Mouse (Mus musculus) adrenal gland, postnatal 36 days (tissue): ENCODE results near the gene Nipbl. TPM values are rescaled to one million over a fixed set of nuclear protein-coding genes. Genes with fewer than 3 reads are reported as not detected.
A peak's percentile ranks its signal among the peaks of the same experiment; 100 is the strongest.

Experiments
- DNase-seq, 2 experiments: peaks; one replicate each; pipeline ENCODE4 v3.0.0; 2021; ENCODE audit warnings: mixed read lengths in 1 of 2
- total RNA-seq, 2 experiments: library from RNA; stranded (reverse); gene quantifications; 2 replicates each; pipeline ENCODE4 v1.2.3; 2021

Nipbl gene
- total RNA-seq, 2 experiments from 2014 or later, result 48.9 to 50.5 TPM

GRCm38 (mm10) chr15:8416500-8417138 is 27.6 kb downstream of the Nipbl start:
- no peak for DNase-seq

GRCm38 (mm10) chr15:8413356-8413755 is 30.9 kb downstream of the Nipbl start:
- no peak for DNase-seq

- DNase-seq, result no peak
Measured at GRCm38 (mm10) chr15:8411873-8412272, 32.4 kb downstream of the Nipbl start.

GRCm38 (mm10) chr15:8411168-8411837 is 33.0 kb downstream of the Nipbl start:
- DNase-seq, result no peak

DNA sequence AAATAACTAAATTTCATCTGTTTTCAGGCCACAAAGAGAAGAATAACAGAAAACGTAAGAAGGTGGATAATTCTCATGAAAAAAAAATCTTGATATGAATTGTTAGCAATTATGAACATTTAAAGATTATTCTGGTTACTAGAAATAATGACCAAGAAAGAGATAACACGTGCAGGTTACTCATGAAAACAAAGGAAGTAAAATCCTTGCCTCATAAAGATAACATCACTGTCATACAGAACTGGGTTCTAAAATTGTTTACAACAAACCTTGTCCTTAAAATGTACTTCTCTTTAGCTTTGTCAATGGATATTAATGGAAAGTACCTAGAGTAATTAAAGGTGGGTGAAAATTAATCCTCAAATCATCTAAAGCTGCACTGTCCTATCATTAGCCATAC is 37.2 kb downstream of the Nipbl start:
- no peak for DNase-seq

GRCm38 (mm10) chr15:8406219-8406618 is 38.0 kb downstream of the Nipbl start:
- no peak for DNase-seq

GRCm38 (mm10) chr15:8402591-8402990 is 41.7 kb downstream of the Nipbl start:
- DNase-seq, result no peak

- no peak for DNase-seq
Measured at GRCm38 (mm10) chr15:8401536-8401935, 42.7 kb downstream of the Nipbl start.

DNA sequence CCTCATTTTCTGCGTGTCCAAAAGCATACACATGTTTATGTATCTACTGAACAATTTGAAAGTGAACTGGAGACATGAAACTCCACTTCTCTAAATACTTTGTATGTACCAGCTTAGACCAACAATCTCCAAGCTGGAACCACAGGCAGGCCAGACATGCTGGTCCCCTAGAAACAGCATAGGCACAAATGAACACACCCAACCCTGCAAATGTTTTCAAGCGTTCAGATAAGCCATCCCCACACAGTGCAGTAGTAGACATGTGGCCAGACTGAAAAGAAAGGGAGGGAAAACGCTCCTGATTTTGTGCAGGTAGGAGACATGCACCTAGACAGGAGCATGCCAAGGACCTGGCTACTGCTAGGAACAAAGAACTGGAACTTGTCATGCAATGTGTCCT is 52.5 kb downstream of the Nipbl start:
- DNase-seq, result no peak

GRCm38 (mm10) chr15:8382213-8382612 is 62.0 kb downstream of the Nipbl start:
- peak in 1 of 2 experiments; percentile 57 for DNase-seq

DNA sequence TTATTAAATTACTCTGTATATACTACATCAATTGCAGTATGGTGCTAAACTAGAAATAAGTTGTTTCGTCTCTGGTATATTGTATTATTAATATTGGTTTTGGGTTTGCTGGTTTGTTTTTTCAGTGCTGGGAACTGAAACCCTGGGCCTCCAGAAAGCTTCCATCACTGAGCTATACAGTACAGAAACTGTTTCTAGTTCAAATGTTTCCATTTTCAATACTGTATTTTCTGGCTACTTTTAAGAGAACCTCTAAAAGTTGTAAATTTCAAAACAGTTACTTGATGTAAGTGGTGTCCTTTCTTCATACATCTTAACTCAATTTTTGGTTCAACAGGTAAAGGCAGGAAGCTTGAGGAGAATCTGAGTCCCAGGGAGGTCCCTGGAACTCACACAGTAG is 68.6 kb downstream of the Nipbl start:
- no peak for DNase-seq

GRCm38 (mm10) chr15:8374724-8375123 is 69.5 kb downstream of the Nipbl start:
- DNase-seq, result no peak

- no peak for DNase-seq
Measured at GRCm38 (mm10) chr15:8347104-8347773, 97.0 kb downstream of the Nipbl start.

- no peak for DNase-seq
Measured at GRCm38 (mm10) chr15:8340596-8340995, 103.7 kb downstream of the Nipbl start.

- DNase-seq, result no peak
Measured at GRCm38 (mm10) chr15:8331547-8331946, 112.7 kb downstream of the Nipbl start.

DNA sequence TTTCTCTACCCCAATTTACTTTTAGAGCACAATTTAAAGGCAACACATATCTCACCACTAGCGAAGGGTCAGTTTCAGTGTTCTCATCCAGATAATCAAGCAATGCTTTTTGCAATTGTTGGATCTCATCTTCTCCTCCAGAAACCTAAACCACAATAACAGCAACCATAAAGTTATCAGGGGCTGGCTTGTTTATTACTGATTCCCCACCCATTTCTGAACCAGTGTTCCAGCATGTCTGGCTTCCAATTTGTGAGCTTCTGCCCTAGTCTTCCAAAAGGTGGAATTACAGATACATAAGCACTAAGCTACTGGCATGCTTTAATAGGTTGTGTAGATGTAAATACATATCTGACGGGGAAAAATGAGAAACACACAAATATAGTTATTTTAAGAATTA is 118.6 kb downstream of the Nipbl start:
- DNase-seq, result no peak

GRCm38 (mm10) chr15:8324833-8325232 is 119.4 kb downstream of the Nipbl start:
- no peak for DNase-seq

DNA sequence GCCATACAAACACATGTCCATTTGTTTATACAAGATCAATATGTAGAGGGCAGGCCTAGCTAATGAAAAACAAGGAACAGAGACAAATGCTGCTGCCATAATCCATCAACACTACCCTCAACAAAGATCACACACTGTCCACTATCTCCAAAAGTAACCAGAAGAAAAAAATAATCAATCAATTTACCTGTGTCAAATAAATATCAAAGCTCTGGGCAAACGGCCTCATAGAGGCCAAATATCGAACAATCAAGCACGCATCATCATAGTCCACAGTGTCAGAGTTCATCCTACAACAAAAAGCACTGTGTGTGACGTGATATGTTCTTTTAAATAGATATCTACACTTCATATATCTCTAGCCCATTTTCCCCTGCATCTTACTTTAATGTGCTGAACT is 120.2 kb downstream of the Nipbl start:
- no peak for DNase-seq

DNA sequence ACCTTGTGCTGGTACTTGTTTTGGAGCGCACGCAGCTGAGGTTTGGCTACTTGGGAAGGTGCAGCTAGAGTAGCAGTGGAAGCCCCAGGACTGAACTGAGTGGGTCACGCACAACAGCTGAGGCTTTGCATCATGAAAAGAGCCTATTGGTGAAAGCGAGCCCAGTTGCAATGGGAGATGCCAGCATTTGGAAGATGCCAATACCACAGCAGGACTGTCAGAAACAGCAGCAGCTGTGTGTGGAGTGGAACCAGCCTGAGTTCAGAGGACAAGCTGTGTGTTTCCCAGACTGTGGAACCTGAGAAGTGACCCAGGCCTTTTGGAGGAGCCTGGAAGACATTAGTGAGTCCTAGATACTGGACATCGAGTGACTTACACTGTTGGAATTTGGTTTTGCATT is 122.8 kb downstream of the Nipbl start:
- no peak for DNase-seq

GRCm38 (mm10) chr15:8319191-8319590 is 125.1 kb downstream of the Nipbl start:
- no peak for DNase-seq

DNA sequence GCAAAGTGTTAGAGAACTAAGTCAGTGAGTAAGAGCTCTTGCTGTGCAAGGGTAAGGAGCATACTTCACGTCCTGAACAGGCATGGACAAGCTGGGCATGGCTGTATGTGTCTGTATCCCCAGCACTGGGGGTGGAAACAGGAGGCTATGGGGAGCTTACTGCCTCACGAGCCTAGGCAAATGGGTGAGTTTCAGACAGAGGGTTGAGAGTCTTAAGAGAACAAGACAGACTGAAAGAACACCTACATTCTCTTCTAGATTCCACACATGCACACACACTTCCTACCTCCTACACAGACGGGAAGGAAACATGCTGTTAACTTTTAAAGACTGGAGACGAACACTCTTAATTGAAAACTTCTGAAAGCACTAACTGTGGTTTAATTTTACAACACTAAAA is 126.9 kb downstream of the Nipbl start:
- DNase-seq, result no peak

DNA sequence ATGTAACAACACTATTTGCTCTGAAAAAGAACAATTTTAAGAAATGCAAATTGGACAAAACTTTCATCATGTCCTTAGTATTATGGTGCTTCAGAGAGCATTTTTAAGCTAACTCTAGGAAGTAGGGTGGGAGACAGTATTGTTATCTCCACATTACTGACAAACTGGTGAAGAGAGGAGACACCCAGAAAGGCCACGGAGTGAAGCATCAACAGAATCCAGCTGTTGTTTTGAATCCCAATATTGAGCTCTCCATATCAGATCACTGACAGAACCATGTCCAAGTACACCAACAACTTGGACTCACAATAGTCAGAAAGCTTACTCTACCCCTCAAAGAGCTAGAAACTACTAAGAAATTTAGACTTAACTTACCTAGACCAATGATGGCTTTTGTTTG is 138.8 kb downstream of the Nipbl start:
- no peak for DNase-seq

- no peak for DNase-seq
Measured at GRCm38 (mm10) chr15:8302944-8303343, 141.3 kb downstream of the Nipbl start.

- no peak for DNase-seq
Measured at GRCm38 (mm10) chr15:8294150-8294549, 150.1 kb downstream of the Nipbl start.
